In genomic region chr7:63225066-63225780, GRCm38 (mm10) we compare ENCODE assay signal across 27 mouse cellular contexts. TPM values are rescaled to one million over a fixed set of nuclear protein-coding genes. Genes with fewer than 3 reads are reported as not detected.
"Had no signal": no experiment of that assay in that cellular context is flagged by ENCODE, and none has a peak within 500 bp of the region (broad histone marks: within the 10 kb centered on the region; RNA-seq: fewer than 3 reads in every experiment).

No protein-coding gene starts in this region.

- DNase-seq: gastrocnemius, postnatal 14 days; gastrocnemius, postnatal 36 days; heart, adult 11 months; heart, adult 2 months; heart, postnatal 14 days; heart, postnatal 36 days; kidney, adult 11 months; kidney, adult 2 months; kidney, adult 9 months; kidney, postnatal 10 days; kidney, postnatal 25 days; kidney, postnatal 4 days; left cerebral cortex, postnatal 4 days; lung, adult 18-20 months had no signal

- ATAC-seq: intestine, embryonic 16.5 days; liver, embryonic 12.5 days had no signal

- H3K4me3 ChIP-seq: heart, adult 2 months; heart, embryonic 13.5 days; heart, embryonic 15.5 days; hindbrain, embryonic 13.5 days; hindbrain, embryonic 15.5 days; limb, embryonic 13.5 days; limb, embryonic 15.5 days; liver, embryonic 12.5 days had no signal

- H3K4me1 ChIP-seq: heart, embryonic 13.5 days; heart, embryonic 15.5 days; hindbrain, embryonic 13.5 days; hindbrain, embryonic 15.5 days; limb, embryonic 13.5 days; limb, embryonic 15.5 days; liver, embryonic 12.5 days had no signal

- H3K9ac ChIP-seq: heart, embryonic 13.5 days; heart, embryonic 15.5 days; hindbrain, embryonic 13.5 days; hindbrain, embryonic 15.5 days; limb, embryonic 13.5 days; limb, embryonic 15.5 days; liver, embryonic 12.5 days; liver, embryonic 14.5 days had no signal

- H3K27ac ChIP-seq: heart, adult 2 months; heart, embryonic 13.5 days; heart, embryonic 15.5 days; hindbrain, embryonic 13.5 days; hindbrain, embryonic 15.5 days; limb, embryonic 13.5 days; limb, embryonic 15.5 days; liver, embryonic 12.5 days; liver, embryonic 14.5 days had no signal

- H3K4me2 ChIP-seq: heart, embryonic 11.5 days; heart, embryonic 13.5 days; heart, embryonic 15.5 days; hindbrain, embryonic 13.5 days; hindbrain, embryonic 15.5 days; limb, embryonic 13.5 days; limb, embryonic 15.5 days; liver, embryonic 12.5 days had no signal

- H3K27me3 ChIP-seq: heart, embryonic 13.5 days; heart, embryonic 15.5 days; hindbrain, embryonic 13.5 days; hindbrain, embryonic 15.5 days; limb, embryonic 13.5 days; limb, embryonic 15.5 days; liver, embryonic 12.5 days had no signal

- H3K9me3 ChIP-seq: heart, embryonic 13.5 days; heart, embryonic 15.5 days; hindbrain, embryonic 13.5 days; hindbrain, embryonic 15.5 days; limb, embryonic 13.5 days; limb, embryonic 15.5 days; liver, embryonic 12.5 days had no signal

- H3K36me3 ChIP-seq: heart, embryonic 13.5 days; heart, embryonic 15.5 days; hindbrain, embryonic 13.5 days; hindbrain, embryonic 15.5 days; limb, embryonic 13.5 days; limb, embryonic 15.5 days; liver, embryonic 12.5 days had no signal

RNA-seq across cellular contexts. Expression of gene Chrna7, which starts 12.9 kb away (rescaled TPM):
- total RNA-seq: heart, adult 2 months; heart, postnatal 14 days; heart, postnatal 36 days; liver, adult 2 months had no signal
- polyA plus RNA-seq: heart, postnatal 0 days; liver, adult 2 months; liver, embryonic 16.5 days had no signal
